Mouse (Mus musculus) retina, postnatal 1 day (tissue): ENCODE data around the gene Zfyve16.

ENCODE experiments used
- DNase-seq: peaks from one replicate; pipeline ENCODE4 v3.0.0-alpha.2; 2012

The Zfyve16 gene

GRCm38 (mm10) chr13:92530721-92531211 lies at the start of gene Zfyve16:
TSS of gene Zfyve16 (minus strand) at chr13:92530868.
- DNase-seq = peak; percentile 98

GRCm38 (mm10) chr13:92578210-92578609 lies 47.5 kb upstream of the Zfyve16 start:
- no peak for DNase-seq

GRCm38 (mm10) chr13:92576688-92577087 lies 46.0 kb upstream of the Zfyve16 start:
- DNase-seq = no peak

GRCm38 (mm10) chr13:92576072-92576471 lies 45.4 kb upstream of the Zfyve16 start, which contains the start of gene Spz1:
TSS of gene Spz1 (minus strand) at chr13:92576172.
- DNase-seq = no peak

GRCm38 (mm10) chr13:92559429-92559828 lies 28.8 kb upstream of the Zfyve16 start:
- DNase-seq = no peak

- DNase-seq = peak; percentile 9
Observed at GRCm38 (mm10) chr13:92557229-92557628, 26.6 kb upstream of the Zfyve16 start.

- peak; percentile 67 for DNase-seq
Observed at GRCm38 (mm10) chr13:92556458-92557126, 25.9 kb upstream of the Zfyve16 start.

GRCm38 (mm10) chr13:92547093-92547492 lies 16.4 kb upstream of the Zfyve16 start:
- no peak for DNase-seq

- DNase-seq = no peak
Observed at GRCm38 (mm10) chr13:92540997-92541396, 10.3 kb upstream of the Zfyve16 start.

- DNase-seq = no peak
Observed at GRCm38 (mm10) chr13:92539126-92539525, 8.5 kb upstream of the Zfyve16 start.

- DNase-seq = no peak
Observed at GRCm38 (mm10) chr13:92533801-92534200, 3.1 kb upstream of the Zfyve16 start.

GRCm38 (mm10) chr13:92532216-92532615 lies 1.5 kb upstream of the Zfyve16 start:
- DNase-seq = no peak

GRCm38 (mm10) chr13:92531237-92531636 lies 569 bp upstream of the Zfyve16 start:
- no peak for DNase-seq

- DNase-seq = no peak
Observed at GRCm38 (mm10) chr13:92529828-92530720, 594 bp downstream of the Zfyve16 start.

- DNase-seq = no peak
Observed at GRCm38 (mm10) chr13:92523178-92523813, 7.4 kb downstream of the Zfyve16 start.

GRCm38 (mm10) chr13:92504871-92505270 lies 25.8 kb downstream of the Zfyve16 start:
- DNase-seq = no peak

- DNase-seq = no peak
Observed at GRCm38 (mm10) chr13:92491923-92492322, 38.7 kb downstream of the Zfyve16 start.

GRCm38 (mm10) chr13:92490817-92491216 lies 39.9 kb downstream of the Zfyve16 start:
- DNase-seq = peak; percentile 39

GRCm38 (mm10) chr13:92483852-92484463 lies 46.7 kb downstream of the Zfyve16 start, which contains the start of gene Fam151b:
TSS of gene Fam151b (minus strand) at chr13:92484015.
- peak; percentile 98 for DNase-seq

GRCm38 (mm10) chr13:92483348-92483747 lies 47.3 kb downstream of the Zfyve16 start:
- DNase-seq = peak; percentile 78

- no peak for DNase-seq
Observed at GRCm38 (mm10) chr13:92470151-92470550, 60.5 kb downstream of the Zfyve16 start.

GRCm38 (mm10) chr13:92469381-92469780 lies 61.3 kb downstream of the Zfyve16 start:
- no peak for DNase-seq

- DNase-seq = no peak
Observed at GRCm38 (mm10) chr13:92467891-92468290, 62.8 kb downstream of the Zfyve16 start.
